Mouse (Mus musculus): Measurements from ENCODE around the gene Hba-a2.

- TF ChIP-seq CTCF (IDR thresholded peaks at IDR 0.05; ENCODE audit: borderline replicate concordance, control insufficient read depth, extremely low read depth, insufficient read depth, low read length, poor library complexity): no peak
- TF ChIP-seq POLR2A (IDR thresholded peaks at IDR 0.05; ENCODE audit: control insufficient read depth, extremely low read depth, insufficient read depth, low read length, poor library complexity): no peak
Measured at GRCm38 (mm10) chr11:32247068-32247467, 49.2 kb upstream of the Hba-a2 start.

Measured in thymus, adult 2 months (tissue).